Mouse (Mus musculus) myocyte (in vitro differentiated cells): Measurements from ENCODE around the gene Mucl3.

ENCODE experiments used
- E2F4 ChIP-seq: IDR thresholded peaks from one replicate; pipeline ENCODE4 v1.6.1; 2011; ENCODE audit warnings: mild to moderate bottlenecking, control low read depth, moderate library complexity; ENCODE audit not compliant: insufficient read depth
- POLR2A ChIP-seq: IDR thresholded peaks from one replicate; pipeline ENCODE4 v1.6.1; 2011; ENCODE audit warnings: low read depth, mild to moderate bottlenecking, control low read depth, moderate library complexity; ENCODE audit not compliant: insufficient read length
- POLR2AphosphoS2 ChIP-seq: IDR thresholded peaks from one replicate; pipeline ENCODE4 v1.6.1; 2011; ENCODE audit warnings: low read depth, control low read depth; ENCODE audit not compliant: insufficient read length

DNA sequence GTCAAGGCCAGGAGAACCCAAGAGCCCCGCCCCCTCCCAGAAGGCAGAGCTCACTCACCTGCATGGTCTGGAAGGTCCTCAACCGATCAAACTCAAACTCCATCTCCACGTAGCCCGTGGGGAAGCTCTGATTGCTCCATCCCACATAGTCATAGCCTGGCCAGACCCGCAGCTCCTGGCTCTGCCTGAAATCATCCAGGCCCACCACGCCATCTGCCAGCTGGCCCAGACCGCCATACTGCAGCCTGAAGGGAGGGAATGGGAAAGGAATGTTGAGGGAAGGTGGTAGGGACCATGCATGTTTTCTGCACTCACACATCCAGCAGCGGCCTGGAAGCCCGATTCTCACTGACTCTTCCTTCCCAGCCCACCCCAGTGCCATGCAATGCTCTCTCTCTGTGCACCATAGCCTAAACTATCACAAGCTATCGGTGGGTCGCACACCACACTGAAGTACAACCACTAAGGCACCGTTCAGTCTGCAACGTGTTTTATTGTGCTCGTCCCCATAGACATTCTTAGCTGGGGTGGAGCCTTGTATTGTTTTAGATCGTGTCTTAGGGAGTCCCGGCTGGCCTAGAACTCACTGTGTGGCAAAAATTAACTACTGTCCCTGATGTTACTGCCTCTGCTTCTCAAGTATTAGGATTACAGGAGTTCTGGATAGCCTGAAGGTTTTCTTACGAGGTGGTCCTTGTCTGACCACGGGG is 46.6 kb upstream of the Mucl3 start:
- TF ChIP-seq E2F4 (no peak), POLR2A (no peak), POLR2AphosphoS2 (no peak)
